Mouse (Mus musculus): ENCODE measurements around the gene Foxn3. TPM values are rescaled to one million over a fixed set of nuclear protein-coding genes. Genes with fewer than 3 reads are reported as not detected.

Foxn3 gene
- polyA plus RNA-seq, 1 experiment from 2014 or later = 110 TPM

DNA sequence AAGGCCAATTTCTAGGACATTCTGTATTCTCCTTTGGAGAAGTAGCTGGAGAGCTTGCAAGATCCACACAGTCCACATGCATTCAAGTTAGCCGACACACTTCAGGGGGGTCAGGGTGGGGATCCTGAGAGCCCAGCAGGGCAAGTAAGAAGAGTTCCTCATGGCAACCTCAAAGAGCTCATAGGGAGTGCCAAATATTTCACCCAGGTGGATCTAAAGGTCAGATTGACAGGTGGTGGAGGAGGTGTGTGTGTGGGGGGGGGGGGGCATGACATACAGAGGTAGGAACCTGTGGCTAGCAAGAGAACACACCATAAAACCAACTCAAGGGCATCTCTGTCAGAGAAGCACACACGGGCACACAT, 144.0 kb downstream of the Foxn3 start:
- WGBS = 86% methylated on average over 2 of the region's 2 CpGs
- Histone ChIP-seq H3K4me2 (no peak overlapping the region), H3K9ac (no peak overlapping the region), H3K4me3 (no peak overlapping the region), H3K36me3 (no peaks in the 10 kb centered on the region), H3K4me1 (no peaks in the 10 kb centered on the region; the same call in 1 of the 2 replicates), H3K27ac (no peak overlapping the region), H3K9me3 (no peaks in the 10 kb centered on the region), H3K27me3 (no peaks in the 10 kb centered on the region)
- no peak for ATAC-seq (ENCODE audit: insufficient number of reproducible peaks, low FRiP score, low TSS enrichment, low read depth)

- Histone ChIP-seq H3K9me3 (no peaks in the 10 kb centered on the region), H3K9ac (no peak overlapping the region), H3K36me3 (no peaks in the 10 kb centered on the region), H3K27me3 (no peaks in the 10 kb centered on the region), H3K27ac (no peak overlapping the region), H3K4me3 (no peak overlapping the region), H3K4me1 (no peaks in the 10 kb centered on the region; the same call in 1 of the 2 replicates), H3K4me2 (no peak overlapping the region)
- WGBS = 64% methylated on average over 7 of the region's 7 CpGs
- no peak for ATAC-seq (ENCODE audit: insufficient number of reproducible peaks, low FRiP score, low TSS enrichment, low read depth)
Measured at GRCm38 (mm10) chr12:99418476-99419395, 144.6 kb downstream of the Foxn3 start.

DNA sequence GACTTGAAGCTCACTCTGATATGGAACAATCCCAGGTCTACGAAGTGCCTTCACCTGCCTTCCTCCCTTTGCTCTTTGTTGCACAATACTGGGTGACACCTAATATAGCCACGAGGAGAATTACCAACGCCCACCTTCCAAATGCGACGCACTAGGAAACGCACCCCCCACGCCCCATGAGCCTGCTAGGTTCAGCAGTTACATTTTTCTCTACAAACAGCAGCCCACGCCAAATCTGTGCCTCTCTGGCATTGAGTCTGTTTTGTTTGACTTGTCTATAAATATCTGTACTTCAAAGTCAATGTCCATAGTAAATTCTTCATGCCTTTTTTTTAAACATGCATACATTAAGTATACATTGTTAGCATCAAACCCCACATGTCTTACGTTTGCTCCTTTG, 145.5 kb downstream of the Foxn3 start:
- Histone ChIP-seq H3K27ac (no peak overlapping the region), H3K4me2 (no peak overlapping the region), H3K9ac (no peak overlapping the region), H3K4me3 (no peak overlapping the region), H3K36me3 (no peaks in the 10 kb centered on the region), H3K27me3 (no peaks in the 10 kb centered on the region), H3K9me3 (no peaks in the 10 kb centered on the region), H3K4me1 (no peaks in the 10 kb centered on the region; the same call in 1 of the 2 replicates)
- WGBS = 78% methylated on average over 9 of the region's 9 CpGs
- no peak for ATAC-seq (ENCODE audit: insufficient number of reproducible peaks, low FRiP score, low TSS enrichment, low read depth)

DNA sequence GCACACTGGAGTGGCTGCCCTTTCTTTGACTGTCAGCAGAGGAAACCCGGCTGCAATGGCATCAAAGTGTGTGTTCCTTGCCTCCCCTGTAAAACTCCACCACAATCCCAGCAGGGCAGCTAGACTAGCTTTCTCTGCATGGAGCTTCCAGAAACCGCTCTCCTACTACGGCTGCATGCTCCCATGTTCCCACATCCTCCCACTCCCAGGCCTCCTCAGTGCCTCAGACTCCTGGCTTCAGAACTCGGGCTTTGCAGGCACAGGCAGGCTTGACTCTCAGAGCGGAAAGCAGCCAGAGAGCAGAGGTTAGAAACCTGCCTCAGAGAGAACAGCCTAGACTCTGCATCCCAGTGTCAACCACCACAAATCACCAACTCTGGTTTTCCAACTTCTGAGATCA, 147.8 kb downstream of the Foxn3 start:
- H3K9ac ChIP-seq = no peak overlapping the region
- ATAC-seq (ENCODE audit: insufficient number of reproducible peaks, low FRiP score, low TSS enrichment, low read depth) = no peak
- no peak overlapping the region for H3K4me3 ChIP-seq
- H3K9me3 ChIP-seq = no peaks in the 10 kb centered on the region
- H3K4me1 ChIP-seq = no peaks in the 10 kb centered on the region; the same call in 1 of the 2 replicates
- 0 out of 2 replicates have a peak overlapping the region, but pooled peaks have one; percentile 38 for H3K27ac ChIP-seq
- no peak overlapping the region for H3K4me2 ChIP-seq
- H3K36me3 ChIP-seq = no peaks in the 10 kb centered on the region
- H3K27me3 ChIP-seq = no peaks in the 10 kb centered on the region
- 52% methylated on average over 5 of the region's 5 CpGs for WGBS

DNA sequence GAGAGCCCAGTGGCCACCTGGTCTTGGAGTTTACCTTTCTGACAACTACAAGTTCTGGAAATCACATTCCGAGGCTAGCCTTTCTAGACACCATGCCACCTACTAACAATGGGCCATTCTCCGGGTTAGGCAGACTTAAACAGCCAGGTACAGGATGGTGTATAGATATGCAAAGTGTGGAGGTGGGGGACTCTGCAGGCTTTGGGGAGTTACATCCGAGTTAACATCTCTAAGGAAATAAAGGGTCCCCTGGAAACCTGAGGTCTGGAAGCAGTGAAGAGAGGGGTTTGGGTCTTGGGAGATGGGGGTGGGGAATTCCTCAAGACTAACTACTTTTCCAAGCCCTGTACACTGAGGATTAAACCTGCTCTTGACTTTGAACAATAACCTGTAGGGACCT, 150.9 kb downstream of the Foxn3 start:
- H3K4me2 ChIP-seq = no peak overlapping the region
- no peaks in the 10 kb centered on the region for H3K9me3 ChIP-seq
- ATAC-seq (ENCODE audit: insufficient number of reproducible peaks, low FRiP score, low TSS enrichment, low read depth) = no peak
- H3K4me3 ChIP-seq = no peak overlapping the region
- no peaks in the 10 kb centered on the region for H3K36me3 ChIP-seq
- H3K4me1 ChIP-seq = peaks cover 5% of the 10 kb centered on the region; the same call in 1 of the 2 replicates
- no peak overlapping the region for H3K9ac ChIP-seq
- 64% methylated on average over 3 of the region's 3 CpGs for WGBS
- no peak overlapping the region for H3K27ac ChIP-seq
- H3K27me3 ChIP-seq = no peaks in the 10 kb centered on the region

DNA sequence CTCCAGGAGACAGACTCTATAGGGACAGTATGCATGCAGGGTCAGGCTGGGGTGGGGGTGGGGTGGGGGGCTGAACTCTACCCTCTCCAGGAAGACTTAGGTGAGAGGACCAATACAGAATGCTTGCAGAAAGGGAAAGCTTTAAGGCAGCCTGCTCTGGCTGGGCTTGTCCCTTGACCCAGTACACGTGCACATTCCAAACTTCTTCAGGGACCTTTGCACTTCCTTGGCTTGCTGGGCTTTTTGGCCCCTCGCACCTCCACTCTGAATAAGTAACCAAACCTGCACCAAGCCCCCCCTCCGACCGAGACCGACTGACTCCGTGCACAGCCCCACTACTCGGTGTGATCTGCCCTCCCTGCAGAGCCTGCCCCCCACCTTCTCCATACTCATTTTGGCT, 151.3 kb downstream of the Foxn3 start:
- no peaks in the 10 kb centered on the region for H3K9me3 ChIP-seq
- H3K4me2 ChIP-seq = no peak overlapping the region
- ATAC-seq (ENCODE audit: insufficient number of reproducible peaks, low FRiP score, low TSS enrichment, low read depth) = no peak
- peaks cover 6% of the 10 kb centered on the region; the same call in 1 of the 2 replicates for H3K4me1 ChIP-seq
- H3K36me3 ChIP-seq = no peaks in the 10 kb centered on the region
- H3K4me3 ChIP-seq = no peak overlapping the region
- H3K9ac ChIP-seq = no peak overlapping the region
- no peak overlapping the region for H3K27ac ChIP-seq
- no peaks in the 10 kb centered on the region for H3K27me3 ChIP-seq
- WGBS = 53% methylated on average over 7 of the region's 7 CpGs

- WGBS = 58% methylated on average over 3 of the region's 3 CpGs
- no peaks in the 10 kb centered on the region for H3K36me3 ChIP-seq
- no peaks in the 10 kb centered on the region for H3K9me3 ChIP-seq
- no peak overlapping the region for H3K4me2 ChIP-seq
- no peak overlapping the region for H3K9ac ChIP-seq
- no peak overlapping the region for H3K4me3 ChIP-seq
- H3K4me1 ChIP-seq = peaks cover 16% of the 10 kb centered on the region; the same call in 1 of the 2 replicates
- H3K27me3 ChIP-seq = no peaks in the 10 kb centered on the region
- no peak for ATAC-seq (ENCODE audit: insufficient number of reproducible peaks, low FRiP score, low TSS enrichment, low read depth)
- H3K27ac ChIP-seq = no peak overlapping the region
Measured at GRCm38 (mm10) chr12:99408651-99409050, 154.7 kb downstream of the Foxn3 start.

DNA sequence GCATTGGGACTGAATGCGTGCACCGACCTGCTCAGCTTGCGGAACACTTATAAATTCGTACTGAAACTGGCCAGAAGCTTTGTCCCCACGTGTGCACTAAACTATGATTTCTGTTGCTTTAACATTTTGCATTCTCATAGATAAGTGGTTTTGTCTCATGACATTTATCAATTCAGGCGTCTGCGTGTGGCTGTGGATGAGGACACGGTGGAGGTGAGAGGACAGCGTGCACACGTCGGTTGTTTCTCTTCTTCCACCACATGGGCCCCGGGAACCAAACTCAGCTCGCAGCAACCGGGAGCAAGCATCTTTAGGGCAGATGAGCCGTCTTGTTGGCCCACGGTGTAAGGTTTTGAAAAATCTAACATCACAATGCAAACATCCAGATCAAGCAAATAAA, 155.3 kb downstream of the Foxn3 start:
- ATAC-seq (ENCODE audit: insufficient number of reproducible peaks, low FRiP score, low TSS enrichment, low read depth) = no peak
- WGBS = 84% methylated on average over 16 of the region's 16 CpGs
- Histone ChIP-seq H3K9ac (no peak overlapping the region), H3K27ac (no peak overlapping the region), H3K9me3 (no peaks in the 10 kb centered on the region), H3K4me2 (no peak overlapping the region), H3K4me1 (peaks cover 16% of the 10 kb centered on the region; the same call in 1 of the 2 replicates), H3K4me3 (no peak overlapping the region), H3K36me3 (no peaks in the 10 kb centered on the region), H3K27me3 (no peaks in the 10 kb centered on the region)

DNA sequence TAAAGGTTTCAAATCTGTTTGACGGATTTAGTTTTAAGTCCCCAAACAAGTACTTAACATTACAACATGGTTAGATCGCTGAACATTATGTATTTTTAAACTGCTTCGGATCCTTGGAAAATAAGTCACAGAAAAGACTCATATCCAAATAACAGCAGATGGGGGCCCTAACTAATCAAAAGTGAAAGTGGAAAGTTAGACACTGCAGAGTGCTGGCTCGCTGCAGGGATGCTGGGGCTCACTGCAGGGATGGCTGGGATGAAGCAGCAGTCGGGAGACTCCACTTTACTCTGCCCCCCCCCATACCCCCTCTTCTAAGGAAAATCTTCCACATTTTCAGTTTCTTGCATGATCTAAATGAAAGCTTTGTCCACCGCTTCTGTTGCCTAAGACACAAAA, 156.1 kb downstream of the Foxn3 start:
- Histone ChIP-seq H3K9ac (no peak overlapping the region), H3K4me1 (peaks cover 16% of the 10 kb centered on the region; the same call in 1 of the 2 replicates), H3K4me2 (peak overlapping the region; percentile 29), H3K4me3 (0 out of 2 replicates have a peak overlapping the region, but pooled peaks have one; percentile 1), H3K36me3 (no peaks in the 10 kb centered on the region), H3K27ac (peak overlapping the region; percentile 47), H3K9me3 (no peaks in the 10 kb centered on the region), H3K27me3 (no peaks in the 10 kb centered on the region)
- 60% methylated on average over 6 of the region's 6 CpGs for WGBS
- ATAC-seq (ENCODE audit: insufficient number of reproducible peaks, low FRiP score, low TSS enrichment, low read depth) = no peak

DNA sequence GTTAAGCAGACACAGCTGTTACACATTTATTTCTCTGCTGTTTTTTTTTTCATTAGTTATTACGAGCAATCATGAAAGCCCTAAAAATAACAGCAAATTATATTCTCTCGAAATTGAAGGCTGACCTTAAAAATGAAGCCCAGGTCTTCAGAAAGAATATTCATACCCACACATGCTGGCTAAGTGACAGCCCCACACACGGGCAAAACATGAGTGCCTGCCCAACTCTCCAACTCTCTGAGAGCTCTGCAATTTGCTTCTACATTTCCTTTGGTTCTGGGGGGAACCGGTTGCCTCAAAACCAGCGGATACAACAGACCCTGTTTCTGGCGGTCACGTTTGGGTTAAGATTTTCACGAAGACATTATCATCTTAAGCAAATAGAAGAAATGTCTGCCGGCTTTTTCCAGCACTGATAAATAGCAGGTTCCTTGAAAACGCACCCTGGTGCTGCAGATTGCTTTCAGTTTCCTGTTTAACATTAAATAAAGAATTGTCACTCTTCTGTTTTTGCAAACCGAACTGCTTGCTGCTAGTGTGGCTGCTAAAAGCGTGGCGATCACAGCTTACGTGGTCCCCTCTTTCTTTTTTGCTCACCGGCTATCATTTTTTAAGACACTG, 156.6 kb downstream of the Foxn3 start:
- 50% methylated on average over 15 of the region's 15 CpGs for WGBS
- H3K9ac ChIP-seq = no peak overlapping the region
- no peak for ATAC-seq (ENCODE audit: insufficient number of reproducible peaks, low FRiP score, low TSS enrichment, low read depth)
- H3K27me3 ChIP-seq = no peaks in the 10 kb centered on the region
- peak overlapping the region; percentile 29 for H3K4me2 ChIP-seq
- no peaks in the 10 kb centered on the region for H3K36me3 ChIP-seq
- 0 out of 2 replicates have a peak overlapping the region, but pooled peaks have one; percentile 1 for H3K4me3 ChIP-seq
- peaks cover 16% of the 10 kb centered on the region; the same call in 1 of the 2 replicates for H3K4me1 ChIP-seq
- peak overlapping the region; percentile 38; the same call in 1 of the 2 replicates for H3K27ac ChIP-seq
- H3K9me3 ChIP-seq = no peaks in the 10 kb centered on the region

DNA sequence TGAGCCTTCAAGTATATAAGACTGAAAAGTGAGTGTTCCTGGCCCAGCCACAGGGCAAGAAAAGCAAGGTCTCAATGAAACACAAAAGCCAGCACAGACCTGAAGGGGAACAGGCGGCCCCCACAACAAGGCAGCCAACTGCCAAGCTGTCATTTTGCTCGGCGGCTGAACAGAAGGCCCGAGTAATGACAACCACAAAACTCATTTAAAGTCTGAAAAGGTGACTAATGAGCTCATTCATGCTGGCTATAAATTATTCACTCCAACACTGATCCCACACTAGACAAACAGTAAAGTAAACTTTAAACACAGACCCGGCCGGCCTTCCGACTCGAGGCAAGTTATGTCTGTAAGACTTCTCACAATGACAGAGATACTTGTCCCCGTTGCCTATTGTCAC, 157.1 kb downstream of the Foxn3 start:
- Histone ChIP-seq H3K36me3 (no peaks in the 10 kb centered on the region), H3K27ac (peak overlapping the region; percentile 29; the same call in 1 of the 2 replicates), H3K4me3 (no peak overlapping the region), H3K9me3 (no peaks in the 10 kb centered on the region), H3K4me1 (peaks cover 16% of the 10 kb centered on the region; the same call in 1 of the 2 replicates), H3K9ac (no peak overlapping the region), H3K27me3 (no peaks in the 10 kb centered on the region), H3K4me2 (no peak overlapping the region)
- 24% methylated on average over 9 of the region's 9 CpGs for WGBS
- ATAC-seq (ENCODE audit: insufficient number of reproducible peaks, low FRiP score, low TSS enrichment, low read depth) = no peak

DNA sequence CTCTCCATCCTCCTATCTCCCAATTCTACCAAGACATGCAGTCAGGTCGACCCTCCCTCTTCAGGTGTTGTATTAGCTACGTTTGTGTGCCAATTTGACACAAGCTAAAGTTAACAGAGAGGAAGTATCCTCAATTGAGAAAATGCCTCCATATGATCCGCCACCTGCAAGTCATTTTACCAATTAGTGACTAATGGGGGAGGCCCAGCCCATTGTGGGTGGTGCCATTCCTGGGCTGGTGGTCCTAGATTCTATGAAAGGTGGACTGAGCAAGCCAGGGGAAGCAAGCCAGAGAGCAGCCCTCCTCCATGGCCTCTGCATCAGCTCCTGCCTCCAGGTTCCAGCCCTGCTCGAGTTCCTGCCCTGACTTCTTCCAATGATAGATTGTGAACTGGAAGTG, 158.0 kb downstream of the Foxn3 start:
- H3K36me3 ChIP-seq = no peaks in the 10 kb centered on the region
- H3K4me2 ChIP-seq = no peak overlapping the region
- WGBS = 58% methylated on average over 4 of the region's 4 CpGs
- peaks cover 16% of the 10 kb centered on the region; the same call in 1 of the 2 replicates for H3K4me1 ChIP-seq
- H3K27ac ChIP-seq = no peak overlapping the region
- no peak for ATAC-seq (ENCODE audit: insufficient number of reproducible peaks, low FRiP score, low TSS enrichment, low read depth)
- H3K4me3 ChIP-seq = no peak overlapping the region
- H3K27me3 ChIP-seq = no peaks in the 10 kb centered on the region
- no peaks in the 10 kb centered on the region for H3K9me3 ChIP-seq
- no peak overlapping the region for H3K9ac ChIP-seq

Data from limb, embryonic 15.5 days (tissue).